Mouse (Mus musculus): ENCODE data around the gene Gna14. TPM values are rescaled to one million over a fixed set of nuclear protein-coding genes. Genes with fewer than 3 reads are reported as not detected.

The Gna14 gene
- total RNA-seq, 2 experiments from 2014 or later = 0.27 to 0.67 TPM

GRCm38 (mm10) chr19:16456181-16456580, 20.6 kb downstream of the Gna14 start:
- DNase-seq = no peak

GRCm38 (mm10) chr19:16457127-16457526, 21.6 kb downstream of the Gna14 start:
- DNase-seq = no peak

GRCm38 (mm10) chr19:16459317-16459716, 23.8 kb downstream of the Gna14 start:
- DNase-seq = no peak

GRCm38 (mm10) chr19:16460292-16460691, 24.7 kb downstream of the Gna14 start:
- DNase-seq = no peak

GRCm38 (mm10) chr19:16460831-16461230, 25.3 kb downstream of the Gna14 start:
- DNase-seq = no peak

GRCm38 (mm10) chr19:16462461-16462860, 26.9 kb downstream of the Gna14 start:
- no peak for DNase-seq

GRCm38 (mm10) chr19:16464730-16465129, 29.2 kb downstream of the Gna14 start:
- peak; percentile 38 to 70 for DNase-seq

GRCm38 (mm10) chr19:16468756-16469374, 33.3 kb downstream of the Gna14 start:
- DNase-seq = no peak

- no peak for DNase-seq
Measured at GRCm38 (mm10) chr19:16472655-16473054, 37.1 kb downstream of the Gna14 start.

GRCm38 (mm10) chr19:16477314-16477946, 41.9 kb downstream of the Gna14 start:
- no peak for DNase-seq

GRCm38 (mm10) chr19:16478186-16478607, 42.6 kb downstream of the Gna14 start:
- DNase-seq = no peak

GRCm38 (mm10) chr19:16482047-16482446, 46.5 kb downstream of the Gna14 start:
- DNase-seq = no peak

- DNase-seq = no peak
Measured at GRCm38 (mm10) chr19:16484237-16484636, 48.7 kb downstream of the Gna14 start.

GRCm38 (mm10) chr19:16484671-16485070, 49.1 kb downstream of the Gna14 start:
- DNase-seq = no peak

- peak; percentile 18 to 22 for DNase-seq
Measured at GRCm38 (mm10) chr19:16490756-16491155, 55.2 kb downstream of the Gna14 start.

- no peak for DNase-seq
Measured at GRCm38 (mm10) chr19:16491497-16491896, 55.9 kb downstream of the Gna14 start.

GRCm38 (mm10) chr19:16492453-16492852, 56.9 kb downstream of the Gna14 start:
- DNase-seq = no peak

GRCm38 (mm10) chr19:16494816-16495516, 59.4 kb downstream of the Gna14 start:
- DNase-seq = no peak

GRCm38 (mm10) chr19:16496016-16496415, 60.5 kb downstream of the Gna14 start:
- DNase-seq = no peak

- DNase-seq = no peak
Measured at GRCm38 (mm10) chr19:16502054-16502453, 66.5 kb downstream of the Gna14 start.

GRCm38 (mm10) chr19:16506711-16507364, 71.3 kb downstream of the Gna14 start:
- no peak for DNase-seq

GRCm38 (mm10) chr19:16510343-16511080, 75.0 kb downstream of the Gna14 start:
- peak; percentile 25 to 39 for DNase-seq

Measured in heart, adult 18-20 months (tissue).